Mouse (Mus musculus) adrenal gland, postnatal 0 days (tissue): ENCODE measurements around the gene Htr5a. TPM values are rescaled to one million over a fixed set of nuclear protein-coding genes. Genes with fewer than 3 reads are reported as not detected.

Experiments
- polyA plus RNA-seq: library from polyadenylated mRNA; unstranded; fragments of >200 nt; fragmentation: Nextera tagmentation; extraction: Ambion mirVana; gene quantifications from 2 replicates; pipeline ENCODE4 v1.2.1, GENCODE M21; 2015

Gene Htr5a
- polyA plus RNA-seq: 0.03 TPM in 1 of 2 replicates, not detected in the other

GRCm38 (mm10) chr5:27841701-27842295 lies at the start of gene Htr5a:
Gene Htr5a, plus strand, starts transcription at chr5:27842149.

Other genes starting within 250 kb of the Htr5a start
- 9.1 and 12.0 TPM in 2 replicates for gene Paxip1, start 50.5 kb upstream of the Htr5a start, polyA plus RNA-seq
- gene Insig1, start 229.2 kb downstream of the Htr5a start, polyA plus RNA-seq: 40.8 and 48.6 TPM in 2 replicates